Mouse (Mus musculus) embryonic facial prominence, embryonic 11.5 days (tissue): ENCODE measurements around the gene Gnaq. TPM values are rescaled to one million over a fixed set of nuclear protein-coding genes. Genes with fewer than 3 reads are reported as not detected.

Experiments
- microRNA-seq: library from miRNA; unstranded; fragments of <30 nt; microRNA quantifications from one replicate; pipeline ENCODE4, GENCODE M21; 2016; ENCODE audit warnings: borderline number of aligned reads
- polyA plus RNA-seq: library from polyadenylated mRNA; unstranded; fragments of >200 nt; fragmentation: Nextera tagmentation; extraction: Ambion mirVana; gene quantifications from 2 replicates; pipeline ENCODE4 v1.2.1, GENCODE M21; 2014

Gnaq gene
- polyA plus RNA-seq, 1 experiment from 2014 or later: 16.2 TPM

Small RNA genes within 50 kb of the gene (microRNA-seq; reads per million reads assigned to microRNA genes)
- not detected for gene Mir496b

Other genes with a start within 250 kb of the Gnaq start
- gene Psat1, start 185.5 kb upstream of the Gnaq start, polyA plus RNA-seq: 96.1 and 106 TPM in 2 replicates
- 48.9 and 49.4 TPM in 2 replicates for gene Cep78, start 147.8 kb upstream of the Gnaq start, polyA plus RNA-seq